Mouse (Mus musculus) forebrain, embryonic 15.5 days (tissue): ENCODE data around the gene Cdc42. TPM values are rescaled to one million over a fixed set of nuclear protein-coding genes. Genes with fewer than 3 reads are reported as not detected.

Experiments used
- ATAC-seq: fragments of 200-750 bp; cut with Nextera tagmentation; replicated peaks from 2 replicates; pipeline ENCODE4 v1.8.0; 2017; ENCODE audit warnings: mild to moderate bottlenecking, moderate TSS enrichment, moderate library complexity
- H3K27ac ChIP-seq: fragments of 300-500 bp; sonication (generic); replicated peaks from 2 replicates; pipeline ENCODE4 v1.5.1; 2015; ENCODE audit warnings: mild to moderate bottlenecking, inconsistent platforms
- H3K27me3 ChIP-seq: fragments of 300-500 bp; sonication (generic); 2 replicates; pipeline ENCODE4 v1.6.1; 2015; ENCODE audit warnings: inconsistent platforms
- H3K36me3 ChIP-seq: fragments of 300-500 bp; sonication (generic); 2 replicates; pipeline ENCODE4 v1.6.1; 2015; ENCODE audit warnings: mild to moderate bottlenecking, inconsistent platforms
- H3K4me1 ChIP-seq: fragments of 300-500 bp; sonication (generic); 2 replicates; pipeline ENCODE4 v1.6.1; 2015; ENCODE audit warnings: inconsistent platforms
- H3K4me2 ChIP-seq: fragments of 300-500 bp; sonication (generic); replicated peaks from 2 replicates; pipeline ENCODE4 v1.6.1; 2015; ENCODE audit warnings: mild to moderate bottlenecking, inconsistent platforms
- H3K4me3 ChIP-seq: fragments of 300-500 bp; sonication (generic); 2 replicates; pipeline ENCODE4 v1.5.1; 2015; ENCODE audit warnings: mild to moderate bottlenecking, inconsistent platforms
- H3K9ac ChIP-seq: fragments of 300-500 bp; sonication (generic); replicated peaks from 2 replicates; pipeline ENCODE4 v1.6.1; 2015; ENCODE audit warnings: mild to moderate bottlenecking, inconsistent platforms
- H3K9me3 ChIP-seq: fragments of 300-500 bp; sonication (generic); 2 replicates; pipeline ENCODE4 v1.6.1; 2016; ENCODE audit warnings: inconsistent platforms
- WGBS: fragments of 180-500 bp; shearing (Covaris S2); methylation state at CpG from one replicate; pipeline ENCODE4 v1.1.7; 2015; ENCODE audit warnings: mixed read lengths; 5-methylcytosine and 5-hydroxymethylcytosine counted together
- polyA plus RNA-seq: library from polyadenylated mRNA; unstranded; fragments of >200 nt; fragmentation: Nextera tagmentation; extraction: Ambion mirVana; gene quantifications from 2 replicates; pipeline ENCODE4 v1.2.1, GENCODE M21; 2015

The Cdc42 gene
- polyA plus RNA-seq, 1 experiment from 2014 or later = 841 TPM

GRCm38 (mm10) chr4:137339415-137339814, 18.1 kb downstream of the Cdc42 start:
- Histone ChIP-seq H3K36me3 (peaks cover 8% of the 10 kb centered on the region; the same call in 1 of the 2 replicates), H3K27ac (no peak overlapping the region), H3K4me2 (no peak overlapping the region), H3K27me3 (no peaks in the 10 kb centered on the region), H3K4me3 (no peak overlapping the region), H3K9ac (no peak overlapping the region), H3K4me1 (no peaks in the 10 kb centered on the region), H3K9me3 (no peaks in the 10 kb centered on the region)
- WGBS = 84% methylated on average over 1 of the region's 1 CpGs
- no peak for ATAC-seq

- Histone ChIP-seq H3K27ac (no peak overlapping the region), H3K4me2 (no peak overlapping the region), H3K27me3 (no peaks in the 10 kb centered on the region), H3K4me1 (no peaks in the 10 kb centered on the region), H3K36me3 (peaks cover 23% of the 10 kb centered on the region), H3K9me3 (no peaks in the 10 kb centered on the region), H3K4me3 (no peak overlapping the region), H3K9ac (no peak overlapping the region)
- no peak for ATAC-seq
- 97% methylated on average over 5 of the region's 5 CpGs for WGBS
Observed at GRCm38 (mm10) chr4:137336468-137336867, 21.1 kb downstream of the Cdc42 start.

GRCm38 (mm10) chr4:137332051-137332450, 25.5 kb downstream of the Cdc42 start:
- H3K27me3 ChIP-seq = no peaks in the 10 kb centered on the region
- H3K9ac ChIP-seq = no peak overlapping the region
- no peak overlapping the region for H3K4me2 ChIP-seq
- no peak for ATAC-seq
- H3K4me1 ChIP-seq = no peaks in the 10 kb centered on the region
- H3K27ac ChIP-seq = no peak overlapping the region
- no peaks in the 10 kb centered on the region for H3K9me3 ChIP-seq
- H3K36me3 ChIP-seq = peaks cover 54% of the 10 kb centered on the region
- no peak overlapping the region for H3K4me3 ChIP-seq

- Histone ChIP-seq H3K9me3 (no peaks in the 10 kb centered on the region), H3K27me3 (no peaks in the 10 kb centered on the region), H3K4me2 (no peak overlapping the region), H3K9ac (no peak overlapping the region), H3K27ac (no peak overlapping the region), H3K4me1 (no peaks in the 10 kb centered on the region), H3K4me3 (no peak overlapping the region), H3K36me3 (peaks cover 60% of the 10 kb centered on the region)
- no peak for ATAC-seq
- 86% methylated on average over 3 of the region's 3 CpGs for WGBS
Observed at GRCm38 (mm10) chr4:137326494-137326893, 31.0 kb downstream of the Cdc42 start.

- Histone ChIP-seq H3K9me3 (no peaks in the 10 kb centered on the region), H3K27ac (no peak overlapping the region), H3K4me2 (no peak overlapping the region), H3K36me3 (peaks cover 66% of the 10 kb centered on the region), H3K4me3 (no peak overlapping the region), H3K4me1 (no peaks in the 10 kb centered on the region), H3K27me3 (no peaks in the 10 kb centered on the region), H3K9ac (no peak overlapping the region)
- no peak for ATAC-seq
- whole genome bisulfite sequencing = 89% methylated on average over 6 of the region's 6 CpGs
Observed at GRCm38 (mm10) chr4:137324926-137325325, 32.6 kb downstream of the Cdc42 start.

GRCm38 (mm10) chr4:137316027-137316770, 41.3 kb downstream of the Cdc42 start:
- H3K4me3 ChIP-seq = no peak overlapping the region
- H3K27me3 ChIP-seq = no peaks in the 10 kb centered on the region
- H3K9ac ChIP-seq = no peak overlapping the region
- H3K36me3 ChIP-seq = peaks cover 27% of the 10 kb centered on the region
- WGBS = 89% methylated on average over 4 of the region's 4 CpGs
- no peaks in the 10 kb centered on the region for H3K9me3 ChIP-seq
- no peak for ATAC-seq
- no peaks in the 10 kb centered on the region for H3K4me1 ChIP-seq
- no peak overlapping the region for H3K27ac ChIP-seq
- no peak overlapping the region for H3K4me2 ChIP-seq

- Histone ChIP-seq H3K4me1 (no peaks in the 10 kb centered on the region), H3K4me3 (no peak overlapping the region), H3K9me3 (no peaks in the 10 kb centered on the region), H3K36me3 (peaks cover 16% of the 10 kb centered on the region), H3K4me2 (no peak overlapping the region), H3K27ac (no peak overlapping the region), H3K9ac (no peak overlapping the region), H3K27me3 (no peaks in the 10 kb centered on the region)
- WGBS = 90% methylated on average over 2 of the region's 2 CpGs
- no peak for ATAC-seq
Observed at GRCm38 (mm10) chr4:137315061-137315460, 42.5 kb downstream of the Cdc42 start.

GRCm38 (mm10) chr4:137314561-137314960, 43.0 kb downstream of the Cdc42 start:
- WGBS = 82% methylated on average over 6 of the region's 6 CpGs
- no peak overlapping the region for H3K4me3 ChIP-seq

GRCm38 (mm10) chr4:137313511-137313910, 44.0 kb downstream of the Cdc42 start:
- Histone ChIP-seq H3K27me3 (no peaks in the 10 kb centered on the region), H3K9ac (no peak overlapping the region), H3K9me3 (no peaks in the 10 kb centered on the region), H3K4me3 (no peak overlapping the region), H3K4me2 (no peak overlapping the region), H3K27ac (no peak overlapping the region), H3K4me1 (no peaks in the 10 kb centered on the region), H3K36me3 (peaks cover 3% of the 10 kb centered on the region; the same call in 1 of the 2 replicates)
- no peak for ATAC-seq
- 42% methylated on average over 2 of the region's 2 CpGs for WGBS

More at GRCm38 (mm10) chr4:137314561-137314960, 43.0 kb downstream of the Cdc42 start:
- ATAC-seq = no peak
- Histone ChIP-seq H3K9ac (no peak overlapping the region), H3K9me3 (no peaks in the 10 kb centered on the region), H3K4me2 (no peak overlapping the region), H3K4me1 (no peaks in the 10 kb centered on the region), H3K36me3 (peaks cover 12% of the 10 kb centered on the region), H3K27ac (no peak overlapping the region), H3K27me3 (no peaks in the 10 kb centered on the region)

GRCm38 (mm10) chr4:137308377-137308776, 49.1 kb downstream of the Cdc42 start:
- 50% methylated on average over 5 of the region's 5 CpGs for WGBS
- H3K4me3 ChIP-seq = no peak overlapping the region
- H3K4me1 ChIP-seq = peaks cover 6% of the 10 kb centered on the region; the same call in 1 of the 2 replicates
- no peak for ATAC-seq
- H3K27me3 ChIP-seq = no peaks in the 10 kb centered on the region
- H3K36me3 ChIP-seq = no peaks in the 10 kb centered on the region
- no peak overlapping the region for H3K4me2 ChIP-seq
- H3K9me3 ChIP-seq = no peaks in the 10 kb centered on the region
- H3K9ac ChIP-seq = no peak overlapping the region
- no peak overlapping the region for H3K27ac ChIP-seq

- H3K9me3 ChIP-seq = no peaks in the 10 kb centered on the region
- H3K4me3 ChIP-seq = no peak overlapping the region
- H3K4me2 ChIP-seq = no peak overlapping the region
- no peaks in the 10 kb centered on the region for H3K27me3 ChIP-seq
- no peaks in the 10 kb centered on the region for H3K36me3 ChIP-seq
- H3K27ac ChIP-seq = no peak overlapping the region
- no peak for ATAC-seq
- WGBS = 72% methylated on average over 19 of the region's 19 CpGs
- H3K9ac ChIP-seq = no peak overlapping the region
- H3K4me1 ChIP-seq = peaks cover 11% of the 10 kb centered on the region
Observed at GRCm38 (mm10) chr4:137306991-137307706, 50.4 kb downstream of the Cdc42 start.

GRCm38 (mm10) chr4:137306577-137306888, 51.0 kb downstream of the Cdc42 start:
- no peaks in the 10 kb centered on the region for H3K36me3 ChIP-seq
- H3K9ac ChIP-seq = no peak overlapping the region
- peaks cover 17% of the 10 kb centered on the region for H3K4me1 ChIP-seq
- no peaks in the 10 kb centered on the region for H3K9me3 ChIP-seq
- H3K4me2 ChIP-seq = no peak overlapping the region
- no peak overlapping the region for H3K27ac ChIP-seq
- WGBS = 73% methylated on average over 8 of the region's 8 CpGs
- no peaks in the 10 kb centered on the region for H3K27me3 ChIP-seq
- no peak overlapping the region for H3K4me3 ChIP-seq
- ATAC-seq = no peak
